Mouse (Mus musculus) CH12.LX (cell line): Measurements from ENCODE around the gene Cd300ld4. TPM values are rescaled to one million over a fixed set of nuclear protein-coding genes. Genes with fewer than 3 reads are reported as not detected.

ENCODE experiments used
- DNase-seq: peaks from one replicate; pipeline ENCODE4 v3.0.0-alpha.2; 2013; ENCODE audit errors: extremely low read depth
- H3K27ac ChIP-seq: 2 replicates; pipeline ENCODE4 v1.5.1; 2012; ENCODE audit warnings: low read depth, mild to moderate bottlenecking, control low read depth, moderate library complexity; ENCODE audit not compliant: insufficient read depth
- H3K27me3 ChIP-seq: replicated peaks from 2 replicates; pipeline ENCODE3; 2012; ENCODE audit warnings: inconsistent platforms
- H3K36me3 ChIP-seq, 2 experiments: replicated peaks in 1 of 2; 2 replicates each; pipeline versions ENCODE3 to v1.6.1; 2012; ENCODE audit warnings: inconsistent platforms in 1 of 2, low read length in 1 of 2, mild to moderate bottlenecking in 1 of 2, mixed read lengths in 1 of 2, moderate library complexity in 1 of 2; ENCODE audit not compliant: control insufficient read depth in 1 of 2, insufficient read depth in 1 of 2
- H3K4me1 ChIP-seq, 2 experiments: 2 replicates each; pipeline ENCODE4 v1.6.1; 2012; ENCODE audit warnings: inconsistent platforms in 1 of 2, moderate library complexity in 1 of 2; ENCODE audit not compliant: insufficient read depth in 2 of 2, control insufficient read depth in 1 of 2
- H3K4me2 ChIP-seq: 2 replicates; pipeline ENCODE4 v1.6.1; 2012; ENCODE audit warnings: low read depth, mild to moderate bottlenecking, control low read depth; ENCODE audit not compliant: poor library complexity, insufficient read depth, severe bottlenecking
- H3K4me3 ChIP-seq, 3 experiments: fragments of 150-350 bp in 1 of 3; sonication (generic) in 1 of 3; replicated peaks in 1 of 3; 2 replicates each; pipeline versions ENCODE3 to v1.5.1; 2011 to 2012; ENCODE audit warnings: low read depth in 2 of 3, low read length in 2 of 3, mild to moderate bottlenecking in 2 of 3, moderate library complexity in 2 of 3, control low read depth in 1 of 3, improper control_type of control experiment in 1 of 3, inconsistent platforms in 1 of 3, mixed read lengths in 1 of 3; ENCODE audit not compliant: poor library complexity in 1 of 3
- H3K79me2 ChIP-seq: replicated peaks from 2 replicates; pipeline ENCODE4 v1.6.1; 2012; ENCODE audit warnings: mild to moderate bottlenecking, moderate library complexity; ENCODE audit not compliant: control insufficient read depth, poor library complexity, insufficient read depth, severe bottlenecking; ENCODE audit errors: extremely low read depth
- H3K9ac ChIP-seq: 2 replicates; pipeline ENCODE4 v1.6.1; 2012; ENCODE audit warnings: low read depth, mild to moderate bottlenecking, control low read depth, moderate library complexity; ENCODE audit not compliant: insufficient read depth
- H3K9me3 ChIP-seq: replicated peaks from 2 replicates; pipeline ENCODE3; 2012; ENCODE audit warnings: low read length, inconsistent platforms, mixed read lengths
- CHD1 ChIP-seq: IDR thresholded peaks from 2 replicates; pipeline ENCODE4 v1.6.1; 2012; ENCODE audit warnings: low read depth, low read length, improper control_type of control experiment, inconsistent platforms
- CTCF ChIP-seq, 2 experiments: IDR thresholded peaks in 1 of 2; conservative IDR thresholded peaks in 1 of 2; 2 replicates each; pipeline ENCODE4 v1.5.1; 2011 to 2012; ENCODE audit warnings: low read depth in 2 of 2, low read length in 2 of 2, improper control_type of control experiment in 1 of 2, inconsistent platforms in 1 of 2, mild to moderate bottlenecking in 1 of 2, moderate library complexity in 1 of 2
- E2F4 ChIP-seq: IDR thresholded peaks from 2 replicates; pipeline ENCODE4 v1.6.1; 2011; ENCODE audit warnings: low read depth, low read length, improper control_type of control experiment; ENCODE audit not compliant: insufficient replicate concordance
- EP300 ChIP-seq: IDR thresholded peaks from 2 replicates; pipeline ENCODE4 v1.6.1; 2011; ENCODE audit warnings: low read length, improper control_type of control experiment
- JUN ChIP-seq: IDR thresholded peaks from 2 replicates; pipeline ENCODE4 v1.6.1; 2011; ENCODE audit warnings: low read depth, mild to moderate bottlenecking, low read length, improper control_type of control experiment, moderate library complexity; ENCODE audit not compliant: insufficient read depth
- JUND ChIP-seq: conservative IDR thresholded peaks from 2 replicates; pipeline ENCODE4 v1.6.1; 2011; ENCODE audit warnings: low read depth, low read length, improper control_type of control experiment
- KAT2A ChIP-seq: IDR thresholded peaks from 2 replicates; pipeline ENCODE4 v1.6.1; 2012; ENCODE audit warnings: low read length, improper control_type of control experiment, inconsistent platforms; ENCODE audit not compliant: insufficient replicate concordance
- MAFK ChIP-seq: IDR thresholded peaks from 2 replicates; pipeline ENCODE4 v1.6.1; 2011; ENCODE audit warnings: low read length, improper control_type of control experiment; ENCODE audit not compliant: insufficient replicate concordance
- MAZ ChIP-seq: IDR thresholded peaks from 2 replicates; pipeline ENCODE4 v1.6.1; 2012; ENCODE audit warnings: low read depth, mild to moderate bottlenecking, inconsistent platforms, low read length, improper control_type of control experiment, moderate library complexity
- MEF2A ChIP-seq: IDR thresholded peaks from 2 replicates; pipeline ENCODE4 v1.6.1; 2014; ENCODE audit warnings: low read depth, mild to moderate bottlenecking, inconsistent platforms, low read length, improper control_type of control experiment, borderline replicate concordance
- MXI1 ChIP-seq: IDR thresholded peaks from 2 replicates; pipeline ENCODE4 v1.6.1; 2011; ENCODE audit warnings: mild to moderate bottlenecking, low read depth, low read length, improper control_type of control experiment
- MYC ChIP-seq: IDR thresholded peaks from 2 replicates; pipeline ENCODE4 v1.6.1; 2011; ENCODE audit warnings: low read depth, mild to moderate bottlenecking, improper control_type of control experiment, low read length
- NELFE ChIP-seq: IDR thresholded peaks from 2 replicates; pipeline ENCODE4 v1.6.1; 2011; ENCODE audit warnings: low read depth, low read length, improper control_type of control experiment
- PAX5 ChIP-seq: IDR thresholded peaks from 2 replicates; pipeline ENCODE4 v1.6.1; 2012; ENCODE audit warnings: low read length, inconsistent platforms, mixed read lengths
- POLR2A ChIP-seq: IDR thresholded peaks from 2 replicates; pipeline ENCODE4 v1.6.1; 2011; ENCODE audit warnings: low read depth, mild to moderate bottlenecking, improper control_type of control experiment, low read length
- POLR2AphosphoS2 ChIP-seq: IDR thresholded peaks from 2 replicates; pipeline ENCODE4 v1.6.1; 2011; ENCODE audit warnings: low read depth, low read length, improper control_type of control experiment
- RAD21 ChIP-seq: IDR thresholded peaks from 2 replicates; pipeline ENCODE4 v1.6.1; 2011; ENCODE audit warnings: low read depth, mild to moderate bottlenecking, low read length, improper control_type of control experiment, moderate library complexity
- RCOR1 ChIP-seq: conservative IDR thresholded peaks from 2 replicates; pipeline ENCODE4 v1.6.1; 2012; ENCODE audit warnings: low read depth, mild to moderate bottlenecking, inconsistent platforms, low read length, improper control_type of control experiment
- USF1 ChIP-seq: IDR thresholded peaks from 2 replicates; pipeline ENCODE4 v1.6.1; 2014; ENCODE audit warnings: low read depth, mild to moderate bottlenecking, inconsistent platforms, low read length, improper control_type of control experiment
- ZC3H11A ChIP-seq: IDR thresholded peaks from 2 replicates; pipeline ENCODE4 v1.6.1; 2012; ENCODE audit warnings: low read depth, mild to moderate bottlenecking, inconsistent platforms, low read length, improper control_type of control experiment
- ZMIZ1 ChIP-seq: IDR thresholded peaks from 2 replicates; pipeline ENCODE4 v1.6.1; 2012; ENCODE audit warnings: low read depth, mild to moderate bottlenecking, inconsistent platforms, low read length, improper control_type of control experiment
- dilution Hi-C: fragments of 300-500 bp; cut with MboI; formaldehyde crosslinking; loops from 2 replicates; pipeline ENCODE4 v1.14.3; 2020; ENCODE audit warnings: low sequenced_read_pairs; ENCODE audit not compliant: extremely low pct_unique_long_range_greater_than_20kb, extremely low pct_ligation_motif_present
- in situ Hi-C: fragments of 300-500 bp; cut with MboI; formaldehyde crosslinking; loops from 3 replicates; pipeline ENCODE4 v1.14.3; 2019; ENCODE audit warnings: low sequenced_read_pairs, low pct_ligation_motif_present, low pct_unique_long_range_greater_than_20kb, mixed read lengths
- polyA plus RNA-seq: library from polyadenylated mRNA; unstranded; fragments of >175 nt; gene quantifications from 2 replicates; pipeline ENCODE4 v1.2.1, GENCODE M21; 2012; ENCODE audit warnings: low read depth; ENCODE audit not compliant: insufficient read length
- total RNA-seq, 2 experiments: library from RNA; depleted of rRNA; stranded (reverse); fragments of 300-350 nt in 1 of 2; fragments of >200 nt in 1 of 2; gene quantifications; 2 replicates each; pipeline ENCODE4 v1.2.3; 2012 to 2014

Gene Cd300ld4
- total and polyA plus RNA-seq, 3 experiments, result not detected

- Histone ChIP-seq H3K4me1 (no peaks in the 10 kb centered on the region), H3K27ac (no peak overlapping the region), H3K36me3 (no peaks in the 10 kb centered on the region), H3K4me3 (no peak overlapping the region), H3K27me3 (peaks cover 82% of the 10 kb centered on the region), H3K9me3 (no peaks in the 10 kb centered on the region), H3K9ac (no peak overlapping the region), H3K4me2 (no peak overlapping the region), H3K79me2 (no peaks in the 10 kb centered on the region)
- DNase-seq, result no peak
- in situ Hi-C loops, result loop anchor here (10.0 kb wide), 1 partner anchor 54 kb away; the partner anchor contains the start of gene Cd300c2
- dilution Hi-C loops, result no loop called here
- TF ChIP-seq ZC3H11A (no peak), MAZ (no peak), MXI1 (no peak), JUN (no peak), PAX5 (no peak), ZMIZ1 (no peak), KAT2A (no peak), CHD1 (no peak), MAFK (no peak), MYC (no peak), CTCF (conservative IDR thresholded peaks at IDR 0.05 in 1 of 2, IDR thresholded peaks at IDR 0.05 in 1 of 2; ENCODE audit: low read depth in 2 of 2, low read length in 2 of 2) (no peak), RCOR1 (no peak), E2F4 (no peak), POLR2AphosphoS2 (no peak), USF1 (no peak), RAD21 (no peak), MEF2A (no peak)
Observed at GRCm38 (mm10) chr11:115058701-115059100, 31.9 kb upstream of the Cd300ld4 start.

- no peak overlapping the region for H3K27ac ChIP-seq
- TF ChIP-seq NELFE (no peak), CHD1 (no peak), EP300 (no peak), JUND (no peak), POLR2A (no peak), KAT2A (no peak), MEF2A (no peak)
- H3K4me2 ChIP-seq, result no peak overlapping the region
- H3K9me3 ChIP-seq, result no peaks in the 10 kb centered on the region
- peaks cover 91% of the 10 kb centered on the region for H3K27me3 ChIP-seq
- no peak for DNase-seq
- no peaks in the 10 kb centered on the region for H3K36me3 ChIP-seq
- no peak overlapping the region for H3K9ac ChIP-seq
- no peak overlapping the region for H3K4me3 ChIP-seq
- no peaks in the 10 kb centered on the region for H3K4me1 ChIP-seq
- dilution Hi-C loops, result no loop called here
- in situ Hi-C loops, result loop anchor here (10.0 kb wide), 1 partner anchor 50 kb away; the partner anchor contains the start of gene Cd300c2
- no peaks in the 10 kb centered on the region for H3K79me2 ChIP-seq
Observed at GRCm38 (mm10) chr11:115054537-115054936, 27.7 kb upstream of the Cd300ld4 start.
